Mouse (Mus musculus): ENCODE measurements around the gene Aoah. TPM values are rescaled to one million over a fixed set of nuclear protein-coding genes. Genes with fewer than 3 reads are reported as not detected.

The Aoah gene
- polyA plus RNA-seq, 2 experiments: 1.3 TPM

DNA sequence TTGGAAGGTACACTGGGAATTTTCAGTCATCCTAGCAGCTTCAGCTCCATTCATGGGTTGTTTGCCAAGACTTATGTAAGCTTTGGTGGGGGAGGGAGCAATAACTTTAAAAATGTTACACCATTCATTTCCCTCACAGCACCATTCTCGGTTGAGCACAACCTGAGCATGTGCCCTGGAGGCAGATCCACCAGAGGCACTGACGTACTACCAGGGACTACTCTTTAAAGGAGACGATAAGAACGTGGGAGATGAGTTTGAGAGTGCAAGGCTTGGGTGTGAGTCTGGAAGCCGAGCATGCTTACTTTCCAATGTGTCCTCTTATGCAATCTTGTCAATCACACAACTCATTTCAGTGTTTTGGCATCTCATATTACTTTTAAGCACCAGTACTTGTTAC, 230.9 kb downstream of the Aoah start:
- no peak overlapping the region for H3K9ac ChIP-seq (ENCODE audit: low read depth, low read length, severe bottlenecking)
- no peaks in the 10 kb centered on the region for H3K27me3 ChIP-seq (ENCODE audit: control insufficient read depth, insufficient read depth, low read length)
- ATAC-seq (ENCODE audit: low FRiP score, low read depth) (no peak), DNase-seq (ENCODE audit: low spot score) (no peak)
- no peaks in the 10 kb centered on the region for H3K4me1 ChIP-seq (ENCODE audit: control insufficient read depth, insufficient read depth, low read length)
- no peak overlapping the region for H3K4me2 ChIP-seq (replicated peaks; ENCODE audit: low read depth, low read length, severe bottlenecking)
- H3K27ac ChIP-seq (replicated peaks; ENCODE audit: low read depth, low read length): no peak overlapping the region
- WGBS: 74% methylated on average over 5 of the region's 5 CpGs
- no peak overlapping the region for H3K4me3 ChIP-seq (replicated peaks; ENCODE audit: low read length)
- no peaks in the 10 kb centered on the region for H3K9me3 ChIP-seq (ENCODE audit: control insufficient read depth, low read length)
- no peak for TF ChIP-seq POLR2A (IDR thresholded peaks at IDR 0.05; ENCODE audit: borderline replicate concordance, extremely low read depth, insufficient read depth, insufficient read length)
- no peaks in the 10 kb centered on the region for H3K36me3 ChIP-seq (ENCODE audit: control insufficient read depth, insufficient read depth, low read length)

DNA sequence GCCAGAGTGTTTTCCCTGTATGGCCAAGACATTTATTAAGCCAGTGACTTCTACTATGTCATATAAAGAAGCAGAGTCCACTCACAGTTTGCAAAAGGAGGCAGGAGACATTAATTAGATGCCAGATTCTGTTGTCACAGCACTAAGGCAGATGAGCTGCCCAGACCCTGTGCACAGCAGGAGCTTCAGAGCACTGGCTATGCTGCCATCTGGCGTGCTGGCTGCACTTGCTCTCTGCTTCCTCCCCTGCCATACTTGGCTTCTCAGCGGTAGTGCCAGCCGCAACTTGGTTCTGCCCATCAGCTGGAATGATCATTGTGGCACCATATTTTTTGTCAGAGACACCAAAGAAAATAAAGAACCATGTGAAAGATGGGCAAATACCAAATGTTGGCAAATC, 239.3 kb downstream of the Aoah start:
- TF ChIP-seq POLR2A (IDR thresholded peaks at IDR 0.05; ENCODE audit: borderline replicate concordance, extremely low read depth, insufficient read depth, insufficient read length): no peak
- Histone ChIP-seq H3K27me3 (ENCODE audit: control insufficient read depth, insufficient read depth, low read length) (no peaks in the 10 kb centered on the region), H3K9me3 (ENCODE audit: control insufficient read depth, low read length) (no peaks in the 10 kb centered on the region), H3K4me2 (replicated peaks; ENCODE audit: low read depth, low read length, severe bottlenecking) (no peak overlapping the region), H3K4me3 (replicated peaks; ENCODE audit: low read length) (no peak overlapping the region), H3K4me1 (ENCODE audit: control insufficient read depth, insufficient read depth, low read length) (no peaks in the 10 kb centered on the region), H3K27ac (replicated peaks; ENCODE audit: low read depth, low read length) (no peak overlapping the region), H3K9ac (ENCODE audit: low read depth, low read length, severe bottlenecking) (no peak overlapping the region), H3K36me3 (ENCODE audit: control insufficient read depth, insufficient read depth, low read length) (no peaks in the 10 kb centered on the region)
- 57% methylated on average over 3 of the region's 3 CpGs for WGBS
- DNase-seq (ENCODE audit: low spot score) (no peak), ATAC-seq (ENCODE audit: low FRiP score, low read depth) (no peak)

DNA sequence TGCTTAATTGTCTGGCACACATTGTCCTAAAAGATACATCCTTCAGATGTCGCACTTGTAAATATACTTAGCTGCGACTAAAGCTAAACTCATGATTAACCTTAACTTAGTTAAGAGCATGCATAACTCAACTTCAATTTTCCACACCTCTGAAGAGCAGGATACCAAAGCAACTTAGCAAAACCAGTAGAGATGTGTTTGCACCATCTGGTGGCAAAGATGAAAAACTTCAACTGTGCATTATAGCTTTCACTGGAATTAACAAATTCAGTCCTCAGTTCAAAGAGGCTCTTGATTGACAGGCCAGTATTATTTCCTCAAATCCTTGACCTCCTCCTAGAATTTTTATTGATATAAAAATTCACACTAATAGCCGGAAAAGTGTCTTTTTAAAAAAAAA, 241.1 kb downstream of the Aoah start:
- TF ChIP-seq POLR2A (IDR thresholded peaks at IDR 0.05; ENCODE audit: borderline replicate concordance, extremely low read depth, insufficient read depth, insufficient read length): no peak
- DNase-seq (ENCODE audit: low spot score): no peak
- Histone ChIP-seq H3K27ac (replicated peaks; ENCODE audit: low read depth, low read length) (no peak overlapping the region), H3K4me1 (ENCODE audit: control insufficient read depth, insufficient read depth, low read length) (no peaks in the 10 kb centered on the region), H3K4me2 (replicated peaks; ENCODE audit: low read depth, low read length, severe bottlenecking) (no peak overlapping the region), H3K27me3 (ENCODE audit: control insufficient read depth, insufficient read depth, low read length) (no peaks in the 10 kb centered on the region), H3K36me3 (ENCODE audit: control insufficient read depth, insufficient read depth, low read length) (no peaks in the 10 kb centered on the region), H3K9ac (ENCODE audit: low read depth, low read length, severe bottlenecking) (no peak overlapping the region), H3K9me3 (ENCODE audit: control insufficient read depth, low read length) (no peaks in the 10 kb centered on the region), H3K4me3 (replicated peaks; ENCODE audit: low read length) (no peak overlapping the region)
- ATAC-seq (ENCODE audit: low FRiP score, low read depth): no peak
- 76% methylated on average over 3 of the region's 3 CpGs for WGBS

DNA sequence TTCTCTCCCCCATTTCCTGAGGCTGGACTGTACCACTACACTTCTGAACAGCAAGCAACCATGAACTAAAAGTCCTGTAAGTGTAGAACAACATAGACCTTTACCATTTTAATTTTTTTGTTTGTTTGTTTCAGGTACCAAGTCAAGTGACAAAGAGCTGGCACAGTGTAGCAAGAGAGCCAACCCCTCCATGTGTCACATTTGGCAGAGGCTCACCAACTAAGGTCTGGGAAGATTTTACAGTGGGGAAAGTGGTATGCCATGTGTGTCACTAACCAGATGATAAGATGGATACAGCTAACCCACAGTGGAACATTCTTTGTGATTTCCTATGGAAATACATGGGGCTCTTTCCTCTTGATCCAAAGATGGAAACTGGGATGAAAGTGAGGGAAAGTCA, 242.1 kb downstream of the Aoah start:
- no peak overlapping the region for H3K9ac ChIP-seq (ENCODE audit: low read depth, low read length, severe bottlenecking)
- H3K4me3 ChIP-seq (replicated peaks; ENCODE audit: low read length): no peak overlapping the region
- no peaks in the 10 kb centered on the region for H3K27me3 ChIP-seq (ENCODE audit: control insufficient read depth, insufficient read depth, low read length)
- no peaks in the 10 kb centered on the region for H3K36me3 ChIP-seq (ENCODE audit: control insufficient read depth, insufficient read depth, low read length)
- no peak overlapping the region for H3K27ac ChIP-seq (replicated peaks; ENCODE audit: low read depth, low read length)
- H3K9me3 ChIP-seq (ENCODE audit: control insufficient read depth, low read length): no peaks in the 10 kb centered on the region
- TF ChIP-seq POLR2A (IDR thresholded peaks at IDR 0.05; ENCODE audit: borderline replicate concordance, extremely low read depth, insufficient read depth, insufficient read length): no peak
- ATAC-seq (ENCODE audit: low FRiP score, low read depth) (no peak), DNase-seq (ENCODE audit: low spot score) (no peak)
- H3K4me1 ChIP-seq (ENCODE audit: control insufficient read depth, insufficient read depth, low read length): no peaks in the 10 kb centered on the region
- H3K4me2 ChIP-seq (replicated peaks; ENCODE audit: low read depth, low read length, severe bottlenecking): no peak overlapping the region

DNA sequence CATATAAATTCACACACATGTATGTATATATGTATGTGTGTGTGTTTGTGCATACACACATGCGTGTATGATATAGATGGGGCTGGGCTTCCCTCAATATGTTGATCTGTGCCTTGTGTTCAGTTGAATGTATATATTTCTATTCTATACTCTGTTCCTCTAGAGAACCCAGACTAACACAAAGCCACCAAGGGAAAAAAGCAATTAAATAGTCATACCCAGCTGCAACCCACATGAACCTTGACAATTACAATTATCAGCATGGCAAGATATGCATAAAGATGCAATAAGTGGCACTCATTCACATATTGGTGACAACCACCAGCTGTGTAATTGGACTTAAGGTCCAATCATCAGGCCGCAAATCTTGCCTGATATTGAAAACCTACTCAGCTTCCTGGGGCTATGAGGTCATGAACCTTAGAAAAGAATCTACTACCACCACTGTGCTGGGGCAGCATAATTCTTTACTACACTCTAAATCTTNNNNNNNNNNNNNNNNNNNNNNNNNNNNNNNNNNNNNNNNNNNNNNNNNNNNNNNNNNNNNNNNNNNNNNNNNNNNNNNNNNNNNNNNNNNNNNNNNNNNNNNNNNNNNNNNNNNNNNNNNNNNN, 246.8 kb downstream of the Aoah start:
- Histone ChIP-seq H3K27me3 (ENCODE audit: control insufficient read depth, insufficient read depth, low read length) (no peaks in the 10 kb centered on the region), H3K9ac (ENCODE audit: low read depth, low read length, severe bottlenecking) (no peak overlapping the region), H3K4me2 (replicated peaks; ENCODE audit: low read depth, low read length, severe bottlenecking) (no peak overlapping the region), H3K4me1 (ENCODE audit: control insufficient read depth, insufficient read depth, low read length) (no peaks in the 10 kb centered on the region), H3K4me3 (replicated peaks; ENCODE audit: low read length) (no peak overlapping the region), H3K36me3 (ENCODE audit: control insufficient read depth, insufficient read depth, low read length) (no peaks in the 10 kb centered on the region), H3K27ac (replicated peaks; ENCODE audit: low read depth, low read length) (no peak overlapping the region), H3K9me3 (ENCODE audit: control insufficient read depth, low read length) (no peaks in the 10 kb centered on the region)
- ATAC-seq (ENCODE audit: low FRiP score, low read depth) (no peak), DNase-seq (ENCODE audit: low spot score) (no peak)
- 84% methylated on average over 2 of the region's 2 CpGs for WGBS
- TF ChIP-seq POLR2A (IDR thresholded peaks at IDR 0.05; ENCODE audit: borderline replicate concordance, extremely low read depth, insufficient read depth, insufficient read length): no peak

DNA sequence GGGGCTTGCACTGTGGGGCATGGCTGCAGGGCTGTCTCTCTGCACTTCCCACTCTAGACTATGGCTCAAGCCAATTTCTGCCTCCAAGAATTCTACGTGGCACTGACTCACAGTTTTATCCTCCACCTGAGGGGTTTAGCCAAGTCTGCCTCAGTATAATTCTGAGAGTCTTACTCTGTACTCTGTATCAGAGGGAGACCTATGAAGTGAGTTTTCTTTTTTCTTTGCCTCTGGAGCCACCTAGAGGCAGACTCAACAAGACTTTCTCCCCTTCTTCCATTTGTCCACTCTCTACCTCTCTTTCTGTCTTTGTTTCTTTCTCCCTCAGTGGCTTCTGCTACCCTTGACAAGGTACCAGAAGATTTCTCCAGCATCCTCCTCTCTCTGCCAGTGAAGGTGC, 256.2 kb downstream of the Aoah start:
- ATAC-seq (ENCODE audit: low FRiP score, low read depth) (no peak), DNase-seq (ENCODE audit: low spot score) (peak; percentile 12)
- WGBS: 37% methylated on average over 1 of the region's 1 CpGs
- no peaks in the 10 kb centered on the region for H3K9me3 ChIP-seq (ENCODE audit: control insufficient read depth, low read length)
- no peak overlapping the region for H3K27ac ChIP-seq (replicated peaks; ENCODE audit: low read depth, low read length)
- H3K27me3 ChIP-seq (ENCODE audit: control insufficient read depth, insufficient read depth, low read length): no peaks in the 10 kb centered on the region
- no peaks in the 10 kb centered on the region for H3K36me3 ChIP-seq (ENCODE audit: control insufficient read depth, insufficient read depth, low read length)
- no peak overlapping the region for H3K4me3 ChIP-seq (replicated peaks; ENCODE audit: low read length)
- H3K9ac ChIP-seq (ENCODE audit: low read depth, low read length, severe bottlenecking): no peak overlapping the region
- no peak overlapping the region for H3K4me2 ChIP-seq (replicated peaks; ENCODE audit: low read depth, low read length, severe bottlenecking)
- no peaks in the 10 kb centered on the region for H3K4me1 ChIP-seq (ENCODE audit: control insufficient read depth, insufficient read depth, low read length)
- no peak for TF ChIP-seq POLR2A (IDR thresholded peaks at IDR 0.05; ENCODE audit: borderline replicate concordance, extremely low read depth, insufficient read depth, insufficient read length)

Data from limb, embryonic 14.5 days (tissue).